Mouse (Mus musculus): ENCODE results near the gene Sox2.

- TF ChIP-seq POLR2A (IDR thresholded peaks at IDR 0.05; ENCODE audit: low read depth, low read length) (no peak), CTCF (conservative IDR thresholded peaks at IDR 0.05; ENCODE audit: insufficient read depth, insufficient read length, low read depth, low read length) (no peak)
These were observed 29.2 kb downstream of the Sox2 start for GRCm38 (mm10) chr3:34679439-34679838.

Data from kidney, adult 2 months (tissue).